Mouse (Mus musculus): ENCODE data around the gene Amtn. TPM values are rescaled to one million over a fixed set of nuclear protein-coding genes. Genes with fewer than 3 reads are reported as not detected.
"Not testable (repeated sequence)": the region's sequence is repeated elsewhere in the genome, so short reads cannot be mapped to it uniquely, and the experiment has no call there.

Gene Amtn
- not detected for polyA plus RNA-seq (2017; shearing (Covaris generic))

- no peak for ATAC-seq
These were observed at the start of gene Amtn for GRCm38 (mm10) chr5:88375808-88376207. Amtn (plus strand) TSS chr5:88376108.

DNA sequence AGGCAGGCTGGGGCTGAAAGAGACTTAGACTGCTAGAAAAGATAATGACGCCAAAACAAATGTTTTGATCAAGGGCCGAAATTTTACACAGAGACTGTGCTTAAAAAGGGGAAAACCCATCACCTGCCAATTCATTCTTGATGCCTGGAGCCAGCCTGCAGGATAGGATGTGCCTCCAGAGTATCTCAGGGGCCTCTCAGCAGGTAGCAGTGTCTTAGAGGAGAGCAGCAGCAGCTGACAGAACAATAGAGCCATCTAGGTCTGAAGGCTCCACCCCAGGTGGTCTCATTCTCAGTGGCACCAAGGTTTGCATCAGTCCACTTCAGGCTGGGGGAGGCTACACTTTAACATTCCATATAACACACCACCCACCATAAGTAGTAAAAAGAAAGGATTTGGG, 27.4 kb upstream of the Amtn start:
- not testable (repeated sequence) for ATAC-seq

GRCm38 (mm10) chr5:88364768-88365167, 11.1 kb upstream of the Amtn start:
- no peak for ATAC-seq

- no peak for ATAC-seq
These were observed 9.0 kb upstream of the Amtn start for GRCm38 (mm10) chr5:88366886-88367285.

- ATAC-seq = no peak
These were observed 5.2 kb upstream of the Amtn start for GRCm38 (mm10) chr5:88370578-88371232.

DNA sequence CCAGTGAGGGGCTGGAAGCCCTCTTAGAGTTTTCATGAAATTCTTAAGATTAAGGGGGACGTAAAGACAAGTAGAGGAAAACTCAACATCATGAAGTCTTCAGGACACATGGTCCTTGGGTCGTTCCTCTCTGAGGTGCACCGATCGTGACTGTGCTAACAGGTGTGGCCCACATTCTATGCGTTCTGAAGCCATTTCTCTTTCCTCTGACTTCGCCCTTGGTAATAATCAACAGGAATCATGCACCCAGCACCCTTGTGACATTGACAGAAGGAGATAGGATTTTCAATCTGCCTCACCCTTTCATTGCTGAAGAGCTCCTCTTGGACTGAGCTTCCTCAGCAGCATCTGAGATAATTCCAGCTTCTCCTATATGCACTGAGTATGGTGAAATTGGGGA, 3.3 kb upstream of the Amtn start:
- no peak for ATAC-seq

GRCm38 (mm10) chr5:88391960-88392359, 16.1 kb downstream of the Amtn start:
- not testable (repeated sequence) for ATAC-seq

DNA sequence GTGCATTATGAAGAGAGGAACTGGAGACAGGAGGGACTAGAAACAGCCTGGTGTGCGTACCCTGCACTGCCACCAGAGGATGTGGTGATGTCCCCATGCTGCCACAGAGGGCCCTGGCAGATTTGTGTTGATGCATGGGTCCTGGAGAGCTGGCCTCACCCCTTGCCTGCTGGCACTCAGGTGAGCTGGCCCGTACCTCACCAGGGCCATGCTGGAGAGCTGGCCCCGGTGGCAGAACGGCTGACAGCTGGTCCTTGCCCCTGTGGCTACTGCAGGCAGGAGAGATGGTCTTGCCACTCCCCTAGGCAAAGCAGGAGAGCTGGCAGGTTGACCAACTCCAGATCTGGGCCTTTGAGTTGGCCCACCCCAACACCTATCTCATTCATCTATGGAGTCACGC, 22.7 kb downstream of the Amtn start:
- no peak for ATAC-seq

- no peak for ATAC-seq
These were observed 23.9 kb downstream of the Amtn start for GRCm38 (mm10) chr5:88399849-88400248.

- ATAC-seq = no peak
These were observed 25.6 kb downstream of the Amtn start for GRCm38 (mm10) chr5:88401464-88401863.

DNA sequence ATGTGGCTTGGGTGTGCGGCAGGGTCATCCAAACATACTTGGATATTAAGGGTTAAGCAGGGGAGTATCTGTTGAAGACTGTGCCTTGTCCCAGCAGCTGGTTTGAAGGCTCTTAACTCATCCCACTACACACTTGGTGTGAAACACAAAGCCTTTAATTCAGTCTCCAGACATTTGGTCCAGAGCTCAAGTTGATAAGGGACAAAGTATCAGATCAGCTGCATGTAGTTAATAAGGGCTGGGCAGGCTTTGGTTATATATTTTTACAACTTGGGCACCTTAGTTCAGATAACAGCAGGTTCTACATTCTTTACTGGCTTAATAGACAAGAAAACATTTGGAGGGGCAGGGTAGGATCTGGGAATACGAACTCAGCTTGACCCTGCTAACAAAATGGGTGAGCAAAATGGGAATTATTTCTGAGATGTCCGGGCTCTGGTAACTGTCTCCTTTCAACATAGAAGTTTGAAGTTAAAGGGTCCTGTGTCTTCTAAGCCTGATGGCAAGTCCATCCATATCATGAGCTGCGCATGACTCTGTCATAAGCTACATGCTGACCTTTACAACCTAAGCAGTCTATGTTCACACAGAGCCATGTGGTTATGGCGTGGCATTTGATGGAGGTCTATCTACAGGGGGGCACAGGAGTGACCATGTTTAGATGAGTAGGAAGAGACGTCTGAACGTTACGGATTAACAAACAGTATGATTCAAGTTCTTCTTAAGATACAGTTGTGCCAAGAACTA, 44.6 kb downstream of the Amtn start:
- no peak for ATAC-seq

GRCm38 (mm10) chr5:88424892-88425291, 49.0 kb downstream of the Amtn start:
- ATAC-seq = not testable (repeated sequence)

DNA sequence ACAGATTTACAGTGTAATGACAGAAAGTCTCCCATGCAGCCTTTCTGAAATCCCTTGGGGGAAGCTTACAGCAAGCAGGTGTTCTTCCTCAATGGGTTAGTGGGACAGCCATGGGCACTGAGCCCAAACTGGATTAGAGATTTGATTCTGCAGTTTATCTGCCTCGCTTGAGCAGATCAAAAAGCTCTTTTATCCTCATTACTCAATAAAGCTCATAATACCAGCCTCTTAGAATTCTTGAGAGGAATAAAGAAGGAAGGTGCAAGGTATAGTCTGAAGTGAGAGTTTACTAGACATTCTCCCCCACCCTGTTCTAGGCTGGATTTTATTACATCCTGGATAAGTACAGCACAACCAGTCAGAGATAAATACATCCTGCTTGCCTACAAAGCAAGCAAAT, 50.8 kb downstream of the Amtn start:
- ATAC-seq = no peak

Other genes with a start within 250 kb of the Amtn start
- gene Gm11115, start 222.0 kb upstream of the Amtn start, polyA plus RNA-seq (2017; shearing (Covaris generic)) = not detected
- gene Gm7714, start 107.2 kb upstream of the Amtn start, polyA plus RNA-seq (2017; shearing (Covaris generic)) = under 1 TPM in 1 of 2 experiments, not detected in 1; 0.67 TPM
- not detected for gene Prol1, start 58.8 kb upstream of the Amtn start, polyA plus RNA-seq (2017; shearing (Covaris generic))
- gene Ambn, start 79.9 kb downstream of the Amtn start, polyA plus RNA-seq (2017; shearing (Covaris generic)) = not detected
- under 1 TPM in 1 of 2 experiments, not detected in 1; 0.14 TPM for gene Enam, start 111.9 kb downstream of the Amtn start, polyA plus RNA-seq (2017; shearing (Covaris generic))
- 10 to 100 TPM in 1 of 2 experiments, under 1 TPM in 1; 0.24 to 55.3 TPM for gene Jchain, start 151.8 kb downstream of the Amtn start, polyA plus RNA-seq (2017; shearing (Covaris generic))
- gene Utp3, start 178.4 kb downstream of the Amtn start, polyA plus RNA-seq (2017; shearing (Covaris generic)) = 100 to 1,000 TPM in 1 of 2 experiments, 10 to 100 TPM in 1; 86.2 to 103 TPM
- 1 to 10 TPM; 2.6 to 2.9 TPM for gene Rufy3, start 188.9 kb downstream of the Amtn start, polyA plus RNA-seq (2017; shearing (Covaris generic))